Mouse (Mus musculus) gastrocnemius, adult 18-20 months (tissue): Measurements from ENCODE around the gene Cartpt. TPM values are rescaled to one million over a fixed set of nuclear protein-coding genes. Genes with fewer than 3 reads are reported as not detected.
"Not testable (repeated sequence)": the region's sequence is repeated elsewhere in the genome, so short reads cannot be mapped to it uniquely, and the experiment has no call there.

Experiments used
- DNase-seq: peaks from one replicate; pipeline ENCODE4 v3.0.0; 2021; ENCODE audit warnings: low spot score
- total RNA-seq, 2 experiments: library from RNA; stranded (reverse); gene quantifications; 2 replicates each; pipeline ENCODE4 v1.2.3; 2021

Cartpt gene
- total RNA-seq, 2 experiments from 2014 or later = not detected

DNA sequence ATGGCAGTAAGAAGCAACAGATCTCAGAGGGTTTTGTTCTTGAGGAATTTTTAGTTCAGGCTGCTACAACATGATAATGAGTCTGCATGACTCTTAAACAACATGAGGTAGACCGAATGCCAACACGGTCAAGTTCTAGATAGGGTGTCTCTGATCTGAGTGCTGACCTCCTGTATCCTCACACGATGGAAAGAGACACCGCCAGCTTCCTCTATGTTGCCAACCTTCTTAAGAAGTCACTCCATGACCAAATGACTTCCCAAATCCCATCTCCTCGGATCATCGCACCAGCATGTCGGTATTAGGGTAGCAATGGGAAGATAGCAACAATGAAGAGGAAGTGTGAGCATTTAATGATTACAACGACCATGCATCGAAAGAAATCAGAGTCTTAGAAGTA, 43.6 kb downstream of the Cartpt start:
- DNase-seq = no peak

DNA sequence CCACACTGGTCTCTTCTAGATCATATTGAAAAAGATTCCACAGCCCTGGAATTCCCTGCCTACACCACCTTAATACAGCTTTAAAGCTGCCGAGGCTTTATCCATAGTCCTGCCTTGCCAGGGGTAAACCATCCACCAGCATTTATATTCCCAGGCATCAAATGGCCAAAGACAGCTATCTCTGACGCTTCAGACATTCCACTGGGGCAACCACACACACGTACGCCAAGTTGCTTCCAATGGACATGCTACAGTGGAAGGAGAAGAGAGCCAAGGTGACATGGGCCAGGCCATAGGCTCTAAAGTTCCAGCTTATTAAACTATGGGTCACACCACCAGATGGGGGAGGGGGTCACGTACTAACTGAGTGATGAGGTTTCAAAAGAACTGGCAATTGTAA, 45.7 kb downstream of the Cartpt start:
- DNase-seq = no peak

GRCm38 (mm10) chr13:99853131-99853530, 47.8 kb downstream of the Cartpt start:
- DNase-seq = no peak

GRCm38 (mm10) chr13:99852416-99852815, 48.5 kb downstream of the Cartpt start:
- not testable (repeated sequence) for DNase-seq

GRCm38 (mm10) chr13:99851026-99851425, 49.9 kb downstream of the Cartpt start:
- DNase-seq = no peak

- DNase-seq = no peak
Observed at GRCm38 (mm10) chr13:99849597-99849996, 51.3 kb downstream of the Cartpt start.

Other genes starting within 250 kb of the Cartpt start
- 10 to 100 TPM; 29.2 to 33.6 TPM for gene Mccc2, start 114.5 kb upstream of the Cartpt start, total RNA-seq
- 10 to 100 TPM; 14.3 to 15.3 TPM for gene Bdp1, start 203.0 kb upstream of the Cartpt start, total RNA-seq
- gene Serf1, start 206.9 kb upstream of the Cartpt start, total RNA-seq = 1 to 10 TPM; 7.9 to 8.7 TPM
- gene Smn1, start 223.8 kb upstream of the Cartpt start, total RNA-seq = 10 to 100 TPM; 13.4 to 14.6 TPM